Mouse (Mus musculus) cerebellum, adult 2 months (tissue): ENCODE results near the gene Brix1.

Source experiments
- CTCF ChIP-seq: fragments of 200-500 bp; IDR thresholded peaks from 2 replicates; pipeline ENCODE4 v1.5.1; 2011; ENCODE audit warnings: low read depth, mild to moderate bottlenecking, control low read depth, low read length, moderate library complexity, borderline replicate concordance; ENCODE audit not compliant: insufficient read depth
- POLR2A ChIP-seq: fragments of 200-500 bp; IDR thresholded peaks from 2 replicates; pipeline ENCODE4 v1.6.1; 2011; ENCODE audit warnings: low read length, control low read depth, borderline replicate concordance; ENCODE audit not compliant: insufficient read depth

GRCm38 (mm10) chr15:10469641-10470150, 16.1 kb downstream of the Brix1 start:
- TF ChIP-seq CTCF, result no peak
- TF ChIP-seq POLR2A, result no peak
